Mouse (Mus musculus) CH12.LX (cell line): ENCODE measurements around the gene Stard13. TPM values are rescaled to one million over a fixed set of nuclear protein-coding genes. Genes with fewer than 3 reads are reported as not detected.

Experiments used
- DNase-seq: peaks from one replicate; pipeline ENCODE4 v3.0.0-alpha.2; 2013; ENCODE audit errors: extremely low read depth
- H3K27ac ChIP-seq: 2 replicates; pipeline ENCODE4 v1.5.1; 2012; ENCODE audit warnings: low read depth, mild to moderate bottlenecking, control low read depth, moderate library complexity; ENCODE audit not compliant: insufficient read depth
- H3K27me3 ChIP-seq: replicated peaks from 2 replicates; pipeline ENCODE3; 2012; ENCODE audit warnings: inconsistent platforms
- H3K36me3 ChIP-seq, 2 experiments: replicated peaks in 1 of 2; 2 replicates each; pipeline versions ENCODE3 to v1.6.1; 2012; ENCODE audit warnings: inconsistent platforms in 1 of 2, low read length in 1 of 2, mild to moderate bottlenecking in 1 of 2, mixed read lengths in 1 of 2, moderate library complexity in 1 of 2; ENCODE audit not compliant: control insufficient read depth in 1 of 2, insufficient read depth in 1 of 2
- H3K4me1 ChIP-seq, 2 experiments: 2 replicates each; pipeline ENCODE4 v1.6.1; 2012; ENCODE audit warnings: inconsistent platforms in 1 of 2, moderate library complexity in 1 of 2; ENCODE audit not compliant: insufficient read depth in 2 of 2, control insufficient read depth in 1 of 2
- H3K4me2 ChIP-seq: 2 replicates; pipeline ENCODE4 v1.6.1; 2012; ENCODE audit warnings: low read depth, mild to moderate bottlenecking, control low read depth; ENCODE audit not compliant: poor library complexity, insufficient read depth, severe bottlenecking
- H3K4me3 ChIP-seq, 3 experiments: fragments of 150-350 bp in 1 of 3; sonication (generic) in 1 of 3; replicated peaks in 1 of 3; 2 replicates each; pipeline versions ENCODE3 to v1.5.1; 2011 to 2012; ENCODE audit warnings: low read depth in 2 of 3, low read length in 2 of 3, mild to moderate bottlenecking in 2 of 3, moderate library complexity in 2 of 3, control low read depth in 1 of 3, improper control_type of control experiment in 1 of 3, inconsistent platforms in 1 of 3, mixed read lengths in 1 of 3; ENCODE audit not compliant: poor library complexity in 1 of 3
- H3K79me2 ChIP-seq: replicated peaks from 2 replicates; pipeline ENCODE4 v1.6.1; 2012; ENCODE audit warnings: mild to moderate bottlenecking, moderate library complexity; ENCODE audit not compliant: control insufficient read depth, poor library complexity, insufficient read depth, severe bottlenecking; ENCODE audit errors: extremely low read depth
- H3K9ac ChIP-seq: 2 replicates; pipeline ENCODE4 v1.6.1; 2012; ENCODE audit warnings: low read depth, mild to moderate bottlenecking, control low read depth, moderate library complexity; ENCODE audit not compliant: insufficient read depth
- H3K9me3 ChIP-seq: replicated peaks from 2 replicates; pipeline ENCODE3; 2012; ENCODE audit warnings: low read length, inconsistent platforms, mixed read lengths
- BHLHE40 ChIP-seq: IDR thresholded peaks from 2 replicates; pipeline ENCODE4 v1.6.1; 2011; ENCODE audit warnings: mild to moderate bottlenecking, low read depth, low read length, improper control_type of control experiment
- CHD1 ChIP-seq: IDR thresholded peaks from 2 replicates; pipeline ENCODE4 v1.6.1; 2012; ENCODE audit warnings: low read depth, low read length, improper control_type of control experiment, inconsistent platforms
- CTCF ChIP-seq, 2 experiments: IDR thresholded peaks in 1 of 2; conservative IDR thresholded peaks in 1 of 2; 2 replicates each; pipeline ENCODE4 v1.5.1; 2011 to 2012; ENCODE audit warnings: low read depth in 2 of 2, low read length in 2 of 2, improper control_type of control experiment in 1 of 2, inconsistent platforms in 1 of 2, mild to moderate bottlenecking in 1 of 2, moderate library complexity in 1 of 2
- E2F4 ChIP-seq: IDR thresholded peaks from 2 replicates; pipeline ENCODE4 v1.6.1; 2011; ENCODE audit warnings: low read depth, low read length, improper control_type of control experiment; ENCODE audit not compliant: insufficient replicate concordance
- ETS1 ChIP-seq: conservative IDR thresholded peaks from 2 replicates; pipeline ENCODE4 v1.6.1; 2012; ENCODE audit warnings: low read depth, mild to moderate bottlenecking, inconsistent platforms, low read length, improper control_type of control experiment, moderate library complexity
- GABPA ChIP-seq: IDR thresholded peaks from 2 replicates; pipeline ENCODE4 v1.6.1; 2012; ENCODE audit warnings: low read depth, low read length, improper control_type of control experiment, inconsistent platforms; ENCODE audit not compliant: insufficient replicate concordance
- JUN ChIP-seq: IDR thresholded peaks from 2 replicates; pipeline ENCODE4 v1.6.1; 2011; ENCODE audit warnings: low read depth, mild to moderate bottlenecking, low read length, improper control_type of control experiment, moderate library complexity; ENCODE audit not compliant: insufficient read depth
- JUND ChIP-seq: conservative IDR thresholded peaks from 2 replicates; pipeline ENCODE4 v1.6.1; 2011; ENCODE audit warnings: low read depth, low read length, improper control_type of control experiment
- MAX ChIP-seq: IDR thresholded peaks from 2 replicates; pipeline ENCODE4 v1.6.1; 2011; ENCODE audit warnings: low read length, improper control_type of control experiment
- MAZ ChIP-seq: IDR thresholded peaks from 2 replicates; pipeline ENCODE4 v1.6.1; 2012; ENCODE audit warnings: low read depth, mild to moderate bottlenecking, inconsistent platforms, low read length, improper control_type of control experiment, moderate library complexity
- MXI1 ChIP-seq: IDR thresholded peaks from 2 replicates; pipeline ENCODE4 v1.6.1; 2011; ENCODE audit warnings: mild to moderate bottlenecking, low read depth, low read length, improper control_type of control experiment
- NRF1 ChIP-seq: IDR thresholded peaks from 2 replicates; pipeline ENCODE4 v1.6.1; 2014; ENCODE audit warnings: low read depth, mild to moderate bottlenecking, inconsistent platforms, low read length, improper control_type of control experiment, moderate library complexity
- POLR2A ChIP-seq: IDR thresholded peaks from 2 replicates; pipeline ENCODE4 v1.6.1; 2011; ENCODE audit warnings: low read depth, mild to moderate bottlenecking, improper control_type of control experiment, low read length
- POLR2AphosphoS2 ChIP-seq: IDR thresholded peaks from 2 replicates; pipeline ENCODE4 v1.6.1; 2011; ENCODE audit warnings: low read depth, low read length, improper control_type of control experiment
- RAD21 ChIP-seq: IDR thresholded peaks from 2 replicates; pipeline ENCODE4 v1.6.1; 2011; ENCODE audit warnings: low read depth, mild to moderate bottlenecking, low read length, improper control_type of control experiment, moderate library complexity
- RCOR1 ChIP-seq: conservative IDR thresholded peaks from 2 replicates; pipeline ENCODE4 v1.6.1; 2012; ENCODE audit warnings: low read depth, mild to moderate bottlenecking, inconsistent platforms, low read length, improper control_type of control experiment
- SIN3A ChIP-seq: IDR thresholded peaks from 2 replicates; pipeline ENCODE4 v1.6.1; 2012; ENCODE audit warnings: low read length, improper control_type of control experiment, inconsistent platforms
- SMC3 ChIP-seq: IDR thresholded peaks from 2 replicates; pipeline ENCODE4 v1.6.1; 2011; ENCODE audit warnings: low read depth, low read length, improper control_type of control experiment
- TBP ChIP-seq: conservative IDR thresholded peaks from 2 replicates; pipeline ENCODE4 v1.6.1; 2011; ENCODE audit warnings: low read depth, low read length, improper control_type of control experiment
- USF1 ChIP-seq: IDR thresholded peaks from 2 replicates; pipeline ENCODE4 v1.6.1; 2014; ENCODE audit warnings: low read depth, mild to moderate bottlenecking, inconsistent platforms, low read length, improper control_type of control experiment
- ZC3H11A ChIP-seq: IDR thresholded peaks from 2 replicates; pipeline ENCODE4 v1.6.1; 2012; ENCODE audit warnings: low read depth, mild to moderate bottlenecking, inconsistent platforms, low read length, improper control_type of control experiment
- ZMIZ1 ChIP-seq: IDR thresholded peaks from 2 replicates; pipeline ENCODE4 v1.6.1; 2012; ENCODE audit warnings: low read depth, mild to moderate bottlenecking, inconsistent platforms, low read length, improper control_type of control experiment
- ZNF384 ChIP-seq: IDR thresholded peaks from 2 replicates; pipeline ENCODE4 v1.6.1; 2012; ENCODE audit warnings: low read depth, low read length, improper control_type of control experiment, inconsistent platforms
- dilution Hi-C: fragments of 300-500 bp; cut with MboI; formaldehyde crosslinking; loops from 2 replicates; pipeline ENCODE4 v1.14.3; 2020; ENCODE audit warnings: low sequenced_read_pairs; ENCODE audit not compliant: extremely low pct_unique_long_range_greater_than_20kb, extremely low pct_ligation_motif_present
- in situ Hi-C: fragments of 300-500 bp; cut with MboI; formaldehyde crosslinking; loops from 3 replicates; pipeline ENCODE4 v1.14.3; 2019; ENCODE audit warnings: low sequenced_read_pairs, low pct_ligation_motif_present, low pct_unique_long_range_greater_than_20kb, mixed read lengths
- polyA plus RNA-seq: library from polyadenylated mRNA; unstranded; fragments of >175 nt; gene quantifications from 2 replicates; pipeline ENCODE4 v1.2.1, GENCODE M21; 2012; ENCODE audit warnings: low read depth; ENCODE audit not compliant: insufficient read length
- total RNA-seq, 2 experiments: library from RNA; depleted of rRNA; stranded (reverse); fragments of 300-350 nt in 1 of 2; fragments of >200 nt in 1 of 2; gene quantifications; 2 replicates each; pipeline ENCODE4 v1.2.3; 2012 to 2014

The Stard13 gene
- total and polyA plus RNA-seq, 3 experiments: 33.5 to 154 (median 73.6) TPM

- TF ChIP-seq GABPA (no peak), ZMIZ1 (no peak), ZC3H11A (no peak), CTCF (conservative IDR thresholded peaks at IDR 0.05 in 1 of 2, IDR thresholded peaks at IDR 0.05 in 1 of 2; ENCODE audit: low read depth in 2 of 2, low read length in 2 of 2) (no peak), SIN3A (no peak), SMC3 (no peak), BHLHE40 (no peak), JUN (no peak), MXI1 (no peak), MAX (no peak), POLR2AphosphoS2 (no peak), CHD1 (no peak), POLR2A (no peak), TBP (no peak), RCOR1 (no peak), ZNF384 (no peak), ETS1 (no peak), NRF1 (no peak)
- Histone ChIP-seq H3K9ac (no peak overlapping the region), H3K4me2 (no peak overlapping the region), H3K4me1 (peaks cover 6 to 20% of the 10 kb centered on the region in 2 experiments), H3K9me3 (no peaks in the 10 kb centered on the region), H3K27ac (no peak overlapping the region), H3K36me3 (no peaks in the 10 kb centered on the region), H3K4me3 (no peak overlapping the region), H3K27me3 (no peaks in the 10 kb centered on the region), H3K79me2 (no peaks in the 10 kb centered on the region)
- no peak for DNase-seq
- in situ Hi-C loops (no loop called here), dilution Hi-C loops (no loop called here)
Observed at GRCm38 (mm10) chr5:151270815-151271214, 37.2 kb upstream of the Stard13 start.

- in situ Hi-C loops (no loop called here), dilution Hi-C loops (no loop called here)
- Histone ChIP-seq H3K4me2 (no peak overlapping the region), H3K9me3 (no peaks in the 10 kb centered on the region), H3K4me3 (no peak overlapping the region), H3K27ac (no peak overlapping the region), H3K36me3 (no peaks in the 10 kb centered on the region), H3K79me2 (no peaks in the 10 kb centered on the region), H3K27me3 (peaks cover 1% of the 10 kb centered on the region), H3K4me1 (peaks cover 6 to 11% of the 10 kb centered on the region in 2 experiments), H3K9ac (no peak overlapping the region)
- no peak for DNase-seq
- TF ChIP-seq JUND (no peak), MAX (no peak), JUN (no peak), POLR2AphosphoS2 (no peak), RAD21 (no peak), MAZ (no peak), E2F4 (no peak), USF1 (no peak), ZNF384 (no peak), CTCF (conservative IDR thresholded peaks at IDR 0.05 in 1 of 2, IDR thresholded peaks at IDR 0.05 in 1 of 2; ENCODE audit: low read depth in 2 of 2, low read length in 2 of 2) (no peak), SIN3A (no peak), GABPA (no peak)
Observed at GRCm38 (mm10) chr5:151266896-151267634, 33.4 kb upstream of the Stard13 start.
